ENCODE assay signal across 8 mouse cellular contexts in the genomic region with DNA sequence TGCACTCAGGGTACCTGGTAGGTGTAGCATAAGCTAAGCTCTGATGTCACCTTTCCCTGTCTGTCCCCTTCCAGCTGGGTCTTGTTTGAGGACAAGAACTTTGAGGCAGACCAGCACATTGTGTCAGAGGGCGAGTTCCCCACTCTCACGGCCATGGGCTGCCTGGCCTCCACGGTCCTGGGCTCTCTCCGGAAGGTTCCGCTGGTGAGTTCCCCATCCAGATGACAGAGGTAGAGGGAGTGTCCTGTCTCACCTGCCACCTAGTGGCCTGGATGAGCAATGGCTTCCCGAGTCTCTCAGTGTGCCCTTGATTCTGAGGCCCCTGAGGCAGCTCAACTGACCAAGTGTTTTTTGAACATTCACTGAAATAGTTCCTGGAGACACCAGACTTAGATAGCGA. TPM values are rescaled to one million over a fixed set of nuclear protein-coding genes. Genes with fewer than 3 reads are reported as not detected.
DNase-seq lines count a peak whose midpoint lies in the region; ATAC-seq and TF ChIP-seq lines count a peak whose summit lies in the region.

No protein-coding gene starts in this region.

- no peaks in the 10 kb centered on the region for H3K9me3 ChIP-seq in forebrain, postnatal 0 days (ENCODE audit: low read length)
- no peaks in the 10 kb centered on the region for H3K9me3 ChIP-seq in stomach, postnatal 0 days (ENCODE audit: control insufficient read depth, low read length)

- DNase-seq in spleen, adult 18-20 months, result peak; percentile 42 to 61
- DNase-seq in spleen, postnatal 14 days (ENCODE audit: low spot score in 2 of 2), result no peak
- DNase-seq in brain, embryonic 14.5 days (ENCODE audit: low read depth), result peak; percentile 39
- peak; percentile 18 for DNase-seq in forebrain, postnatal 0 days
- peak; percentile 62 for DNase-seq in kidney, postnatal 10 days
- peak; percentile 59 for DNase-seq in stomach, postnatal 0 days (ENCODE audit: low spot score)
- no peak for DNase-seq in frontal cortex, postnatal 14 days (ENCODE audit: low spot score in 2 of 2)

- no peaks in the 10 kb centered on the region for H3K36me3 ChIP-seq in forebrain, postnatal 0 days (ENCODE audit: insufficient read depth)
- no peaks in the 10 kb centered on the region for H3K36me3 ChIP-seq in stomach, postnatal 0 days (ENCODE audit: control insufficient read depth, insufficient read depth, low read length)

- WGBS in forebrain, postnatal 0 days, result 44% methylated on average over 7 of the region's 7 CpGs
- WGBS in stomach, postnatal 0 days, result 31% methylated on average over 7 of the region's 7 CpGs

- TF ChIP-seq CTCF in brain, embryonic 14.5 days (IDR thresholded peaks at IDR 0.05; ENCODE audit: borderline replicate concordance, extremely low read depth, insufficient read depth, insufficient read length), result peak; percentile 82
- TF ChIP-seq CTCF in forebrain, postnatal 0 days (IDR thresholded peaks at IDR 0.05; ENCODE audit: low read depth), result peak; percentile 68
- TF ChIP-seq CTCF in stomach, postnatal 0 days (IDR thresholded peaks at IDR 0.05; ENCODE audit: low read depth), result peak; percentile 84

- no peak for TF ChIP-seq POLR2A in brain, embryonic 14.5 days (IDR thresholded peaks at IDR 0.05; ENCODE audit: borderline replicate concordance, extremely low read depth, insufficient read depth, insufficient read length, poor library complexity, severe bottlenecking)

- TF ChIP-seq EP300 in stomach, postnatal 0 days (optimal IDR thresholded peaks at IDR 0.05), result no peak

- H3K4me2 ChIP-seq in forebrain, postnatal 0 days (ENCODE audit: low read depth), result no peak overlapping the region
- no peak overlapping the region for H3K4me2 ChIP-seq in stomach, postnatal 0 days (replicated peaks; ENCODE audit: low read depth)

- no peaks in the 10 kb centered on the region for H3K27me3 ChIP-seq in forebrain, postnatal 0 days (ENCODE audit: insufficient read depth, low read length)
- H3K27me3 ChIP-seq in stomach, postnatal 0 days (ENCODE audit: control insufficient read depth, insufficient read depth, low read length), result no peaks in the 10 kb centered on the region

- no peaks in the 10 kb centered on the region for H3K4me1 ChIP-seq in forebrain, postnatal 0 days (ENCODE audit: insufficient read depth)
- H3K4me1 ChIP-seq in stomach, postnatal 0 days (replicated peaks; ENCODE audit: control insufficient read depth, insufficient read depth), result no peaks in the 10 kb centered on the region

- H3K9ac ChIP-seq in forebrain, postnatal 0 days, result no peak overlapping the region
- no peak overlapping the region for H3K9ac ChIP-seq in stomach, postnatal 0 days (ENCODE audit: low read length)

- no peak for ATAC-seq in forebrain, postnatal 0 days
- ATAC-seq in megakaryocyte-erythroid progenitor cell, adult 5-6 weeks (replicated peaks; ENCODE audit: low FRiP score, low TSS enrichment, poor library complexity, severe bottlenecking), result peak; percentile 85
- peak; percentile 58 for ATAC-seq in stomach, postnatal 0 days (ENCODE audit: low FRiP score, low TSS enrichment)

- H3K27ac ChIP-seq in forebrain, postnatal 0 days (ENCODE audit: low read depth, low read length), result no peak overlapping the region
- H3K27ac ChIP-seq in stomach, postnatal 0 days (replicated peaks), result no peak overlapping the region

- H3K4me3 ChIP-seq in forebrain, postnatal 0 days (ENCODE audit: low read depth, low read length), result no peak overlapping the region
- H3K4me3 ChIP-seq in stomach, postnatal 0 days (ENCODE audit: low read depth, low read length), result no peak overlapping the region

RNA-seq across cellular contexts. Expression of a gene that starts 7.5 kb away (rescaled TPM):
- polyA plus RNA-seq in brain, embryonic 14.5 days (2012; rRNA removed), result 2.3 and 2.5 TPM in 2 replicates
- 1.2 and 2.0 TPM in 2 replicates for total RNA-seq in forebrain, postnatal 0 days (2014; rRNA removed)
- 4.1 and 4.6 TPM in 2 replicates for polyA plus RNA-seq in forebrain, postnatal 0 days (2015; fragmentation: Nextera tagmentation; extraction: Ambion mirVana)
- 34.9 and 43.4 TPM in 2 replicates for total RNA-seq in megakaryocyte-erythroid progenitor cell, adult 5-6 weeks (2014; fragmentation: Nextera tagmentation)
- total RNA-seq in megakaryocyte-erythroid progenitor cell, adult 5-6 weeks (2017), result 36.8 and 45.6 TPM in 2 replicates
- polyA plus RNA-seq in stomach, postnatal 0 days (2015; fragmentation: Nextera tagmentation; extraction: Ambion mirVana), result 18.0 and 20.3 TPM in 2 replicates

RNA-seq across cellular contexts. Expression of a gene that starts 15.0 kb away (rescaled TPM):
- polyA plus RNA-seq in brain, embryonic 14.5 days (2012; rRNA removed), result 25.1 and 28.4 TPM in 2 replicates
- 5.5 and 13.7 TPM in 2 replicates for total RNA-seq in forebrain, postnatal 0 days (2014; rRNA removed)
- 11.0 and 14.3 TPM in 2 replicates for polyA plus RNA-seq in forebrain, postnatal 0 days (2015; fragmentation: Nextera tagmentation; extraction: Ambion mirVana)
- 17.9 and 21.8 TPM in 2 replicates for total RNA-seq in megakaryocyte-erythroid progenitor cell, adult 5-6 weeks (2014; fragmentation: Nextera tagmentation)
- 5.2 and 7.7 TPM in 2 replicates for total RNA-seq in megakaryocyte-erythroid progenitor cell, adult 5-6 weeks (2017)
- 1.3 TPM in 2 replicates for polyA plus RNA-seq in stomach, postnatal 0 days (2015; fragmentation: Nextera tagmentation; extraction: Ambion mirVana)

RNA-seq across cellular contexts. Expression of a gene that starts 26.8 kb away (rescaled TPM):
- polyA plus RNA-seq in brain, embryonic 14.5 days (2012; rRNA removed), result 2.0 and 2.3 TPM in 2 replicates
- total RNA-seq in forebrain, postnatal 0 days (2014; rRNA removed), result 3.4 and 11.8 TPM in 2 replicates
- polyA plus RNA-seq in forebrain, postnatal 0 days (2015; fragmentation: Nextera tagmentation; extraction: Ambion mirVana), result 3.7 and 4.5 TPM in 2 replicates
- total RNA-seq in megakaryocyte-erythroid progenitor cell, adult 5-6 weeks (2014; fragmentation: Nextera tagmentation), result 0.55 TPM in 1 of 2 replicates, not detected in the other
- 0.09 TPM in 1 of 2 replicates, not detected in the other for total RNA-seq in megakaryocyte-erythroid progenitor cell, adult 5-6 weeks (2017)
- 15.6 and 21.6 TPM in 2 replicates for polyA plus RNA-seq in stomach, postnatal 0 days (2015; fragmentation: Nextera tagmentation; extraction: Ambion mirVana)

RNA-seq across cellular contexts. Expression of a gene that starts 33.8 kb away (rescaled TPM):
- polyA plus RNA-seq in brain, embryonic 14.5 days (2012; rRNA removed), result not detected in 2 replicates
- not detected in 2 replicates for total RNA-seq in forebrain, postnatal 0 days (2014; rRNA removed)
- not detected in 2 replicates for polyA plus RNA-seq in forebrain, postnatal 0 days (2015; fragmentation: Nextera tagmentation; extraction: Ambion mirVana)
- not detected in 2 replicates for total RNA-seq in megakaryocyte-erythroid progenitor cell, adult 5-6 weeks (2014; fragmentation: Nextera tagmentation)
- not detected in 2 replicates for total RNA-seq in megakaryocyte-erythroid progenitor cell, adult 5-6 weeks (2017)
- not detected in 2 replicates for polyA plus RNA-seq in stomach, postnatal 0 days (2015; fragmentation: Nextera tagmentation; extraction: Ambion mirVana)

RNA-seq across cellular contexts. Expression of a gene that starts 41.2 kb away (rescaled TPM):
- 240 and 300 TPM in 2 replicates for polyA plus RNA-seq in brain, embryonic 14.5 days (2012; rRNA removed)
- 124 and 162 TPM in 2 replicates for total RNA-seq in forebrain, postnatal 0 days (2014; rRNA removed)
- polyA plus RNA-seq in forebrain, postnatal 0 days (2015; fragmentation: Nextera tagmentation; extraction: Ambion mirVana), result 554 and 579 TPM in 2 replicates
- total RNA-seq in megakaryocyte-erythroid progenitor cell, adult 5-6 weeks (2014; fragmentation: Nextera tagmentation), result 87.3 and 101 TPM in 2 replicates
- 34.2 and 55.1 TPM in 2 replicates for total RNA-seq in megakaryocyte-erythroid progenitor cell, adult 5-6 weeks (2017)
- 522 and 533 TPM in 2 replicates for polyA plus RNA-seq in stomach, postnatal 0 days (2015; fragmentation: Nextera tagmentation; extraction: Ambion mirVana)

Comparison
In these comparisons a context has a peak if more than half of its experiments do, and no peak if none do; other contexts are left out.
1. DNase-seq: peak in spleen, adult 18-20 months (2 of 2), brain, embryonic 14.5 days (single experiment), forebrain, postnatal 0 days (single experiment), kidney, postnatal 10 days (single experiment) and stomach, postnatal 0 days (single experiment); none in spleen, postnatal 14 days (0 of 2) and frontal cortex, postnatal 14 days (0 of 2).
2. Peak in every context shown above with its lines, with median percentiles within 50 percentile points of each other: CTCF ChIP-seq.